Mouse (Mus musculus): ENCODE results near the gene Ptp4a2. TPM values are rescaled to one million over a fixed set of nuclear protein-coding genes. Genes with fewer than 3 reads are reported as not detected.

The Ptp4a2 gene
- 87.5 and 88.2 TPM in 2 replicates for polyA plus RNA-seq (2012; rRNA removed)

DNA sequence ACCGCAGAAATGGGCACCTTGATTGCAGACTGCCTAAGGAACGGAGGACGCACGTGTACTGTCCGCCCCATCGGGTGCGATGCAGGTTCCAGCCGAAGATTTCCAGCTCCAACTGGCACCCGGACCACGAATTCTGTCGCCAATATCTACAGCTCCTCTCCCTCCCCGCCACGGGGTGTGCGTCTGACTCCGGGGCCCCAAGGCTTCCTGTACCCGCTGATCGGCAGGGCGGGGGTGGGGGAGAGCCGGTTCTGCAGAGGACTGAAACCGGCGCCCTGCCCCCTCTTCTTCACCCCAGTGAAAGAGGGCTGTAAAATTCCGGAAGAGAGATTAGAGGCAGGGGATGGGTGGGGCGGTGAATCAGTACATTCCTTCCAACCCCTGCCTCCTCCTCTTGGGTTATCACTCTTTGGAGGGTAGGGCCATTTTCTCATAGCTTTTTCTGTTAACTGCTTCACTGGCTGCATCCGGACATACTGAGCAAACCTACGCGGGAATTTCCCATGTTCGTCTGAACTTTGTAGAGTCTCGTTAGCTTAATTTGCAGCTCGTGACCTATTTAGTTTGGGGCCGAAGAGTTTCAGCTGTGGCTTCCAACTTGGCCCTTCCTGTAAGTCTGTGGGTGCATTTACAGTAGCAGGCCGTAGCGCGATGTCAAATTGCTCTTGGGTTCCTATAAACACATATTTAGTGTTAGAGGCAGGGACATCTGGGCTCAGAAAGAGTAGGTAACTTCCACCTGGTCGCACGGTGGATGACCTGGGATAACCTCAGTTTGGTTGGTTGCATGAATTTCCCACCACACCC is at the start of gene Ptp4a2:
Gene Ptp4a2, plus strand, starts transcription at position 422 of the 807 bp plus-strand sequence.

Other genes starting within 250 kb of the Ptp4a2 start
- gene Lck, start 237.6 kb upstream of the Ptp4a2 start, polyA plus RNA-seq (2012; rRNA removed): 9.5 TPM in 2 replicates
- gene Fam167b, start 232.7 kb upstream of the Ptp4a2 start, polyA plus RNA-seq (2012; rRNA removed): 0.92 and 2.0 TPM in 2 replicates
- gene Eif3i, start 210.6 kb upstream of the Ptp4a2 start, polyA plus RNA-seq (2012; rRNA removed): 314 and 322 TPM in 2 replicates
- gene Tmem234, start 210.6 kb upstream of the Ptp4a2 start, polyA plus RNA-seq (2012; rRNA removed): 153 and 164 TPM in 2 replicates
- gene Dcdc2b, start 197.0 kb upstream of the Ptp4a2 start, polyA plus RNA-seq (2012; rRNA removed): 5.1 and 5.3 TPM in 2 replicates
- gene Iqcc, start 192.1 kb upstream of the Ptp4a2 start, polyA plus RNA-seq (2012; rRNA removed): 34.5 and 37.2 TPM in 2 replicates
- 126 TPM in 2 replicates for gene Ccdc28b, start 187.3 kb upstream of the Ptp4a2 start, polyA plus RNA-seq (2012; rRNA removed)
- gene Txlna, start 170.2 kb upstream of the Ptp4a2 start, polyA plus RNA-seq (2012; rRNA removed): 60.4 and 65.8 TPM in 2 replicates
- gene Kpna6, start 138.5 kb upstream of the Ptp4a2 start, polyA plus RNA-seq (2012; rRNA removed): 35.8 and 38.3 TPM in 2 replicates
- gene Tmem39b, start 114.4 kb upstream of the Ptp4a2 start, polyA plus RNA-seq (2012; rRNA removed): 52.7 and 53.0 TPM in 2 replicates
- gene Khdrbs1, start 68.9 kb upstream of the Ptp4a2 start, polyA plus RNA-seq (2012; rRNA removed): 97.4 and 97.6 TPM in 2 replicates
- gene Spocd1, start 118.0 kb downstream of the Ptp4a2 start, polyA plus RNA-seq (2012; rRNA removed): 0.06 and 0.09 TPM in 2 replicates
- 111 and 112 TPM in 2 replicates for gene Adgrb2, start 173.7 kb downstream of the Ptp4a2 start, polyA plus RNA-seq (2012; rRNA removed)
- gene Col16a1, start 236.6 kb downstream of the Ptp4a2 start, polyA plus RNA-seq (2012; rRNA removed): 32.1 and 90.1 TPM in 2 replicates

Data from central nervous system, embryonic 14 days (tissue).